Mouse (Mus musculus): Measurements from ENCODE around the gene Cfhr2.
"Not testable (repeated sequence)": the region's sequence is repeated elsewhere in the genome, so short reads cannot be mapped to it uniquely, and the experiment has no call there.

The Cfhr2 gene

DNA sequence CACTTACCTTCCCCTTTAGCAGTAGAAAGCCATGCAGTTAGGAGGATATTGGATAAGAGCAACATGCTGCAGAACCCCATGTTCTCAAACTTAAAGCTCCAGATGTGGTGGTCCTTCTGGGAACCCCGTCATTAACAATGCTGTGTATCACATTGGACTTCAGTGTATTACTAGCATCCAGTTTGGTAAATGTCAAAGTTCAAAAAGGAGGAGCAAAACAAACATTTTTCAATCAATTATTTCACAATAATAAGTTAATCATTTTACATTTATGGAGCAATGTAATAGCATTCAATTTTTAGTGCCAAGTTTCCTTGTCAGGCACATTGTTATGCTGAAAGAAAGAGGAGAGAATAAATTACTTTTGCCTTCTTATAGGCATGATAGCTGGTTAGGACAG, at the start of gene Cfhr2:
Cfhr2 (minus strand) TSS at position 155 of the 400 bp plus-strand sequence.
- no peak for DNase-seq (ENCODE audit: low spot score in 2 of 2)

DNA sequence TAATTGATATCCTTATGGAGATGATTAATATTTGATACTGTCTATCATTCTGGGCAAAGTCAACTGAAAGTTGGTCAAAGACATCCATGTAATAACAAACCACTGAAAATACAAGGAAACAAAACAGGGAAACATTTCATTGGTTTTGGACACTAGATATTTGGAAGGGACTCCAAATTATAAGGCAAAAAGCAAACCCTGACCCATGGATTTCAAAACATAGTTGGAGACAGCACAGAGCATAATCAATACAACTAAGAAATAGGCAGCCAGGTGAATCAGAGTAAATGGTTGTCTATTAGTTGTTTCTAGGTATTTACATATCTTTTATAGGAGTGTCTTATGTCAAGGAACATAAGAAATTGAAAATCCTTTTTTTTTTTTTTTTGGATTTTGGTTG, 5.2 kb upstream of the Cfhr2 start:
- DNase-seq (ENCODE audit: low spot score in 2 of 2): no peak

DNA sequence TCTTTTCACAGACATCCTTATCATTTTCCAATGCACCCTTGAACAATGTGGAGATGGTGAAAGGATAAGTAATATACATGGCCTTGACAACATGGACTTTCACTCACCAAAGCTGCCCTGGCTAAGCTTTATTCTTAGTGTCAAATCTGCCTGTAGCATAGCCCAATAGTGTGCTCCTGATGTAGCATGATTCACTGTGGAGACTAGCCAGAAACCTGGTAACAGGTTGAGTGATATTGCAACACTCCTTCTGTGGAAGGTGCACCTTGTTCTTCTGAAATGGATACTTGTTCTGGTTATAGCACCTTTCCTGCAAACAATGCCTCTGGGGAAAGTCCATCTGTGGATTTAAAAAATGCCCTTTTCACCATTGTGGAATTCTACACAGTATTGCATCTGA, 1.7 kb upstream of the Cfhr2 start:
- DNase-seq (ENCODE audit: low spot score in 2 of 2): no peak

DNA sequence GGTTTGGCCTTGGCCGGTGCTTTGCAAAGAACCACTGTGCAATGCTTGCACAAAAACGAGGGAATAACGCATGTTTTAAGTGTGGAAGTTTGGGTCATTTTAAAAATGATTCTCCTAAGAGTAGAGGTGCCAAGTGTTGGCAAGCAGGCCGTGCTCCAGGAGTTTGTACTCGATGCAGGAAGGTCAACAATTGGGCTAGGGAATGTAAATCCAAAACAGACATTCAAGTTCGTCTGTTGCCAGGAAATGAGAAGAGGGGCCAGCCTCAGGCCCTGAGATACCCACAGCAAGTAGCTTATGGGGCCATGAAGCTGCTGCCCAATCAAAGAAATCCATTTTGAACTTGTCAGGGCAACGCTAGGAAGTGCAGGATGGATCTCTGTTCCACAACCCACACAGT, 18.8 kb downstream of the Cfhr2 start:
- DNase-seq (ENCODE audit: low spot score in 2 of 2): no peak

DNA sequence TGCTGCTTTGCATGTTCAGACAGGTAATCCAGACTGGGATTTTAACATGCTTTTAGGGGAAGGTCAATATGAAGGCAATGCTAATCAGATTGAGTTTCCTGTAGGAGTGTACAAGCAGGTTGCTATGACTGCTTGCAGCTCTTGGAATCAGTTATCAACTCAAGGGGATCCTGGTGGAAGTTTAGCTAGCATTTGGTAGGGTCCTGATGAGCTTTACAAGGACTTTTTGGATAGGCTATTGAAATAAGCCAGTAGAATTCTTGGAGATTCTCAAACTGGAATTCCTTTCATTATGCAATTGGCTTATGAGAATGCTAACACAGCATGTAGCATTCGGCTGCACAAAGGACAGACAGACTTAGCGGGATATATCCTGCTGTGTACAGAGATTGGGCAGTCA, 19.2 kb downstream of the Cfhr2 start:
- DNase-seq (ENCODE audit: low spot score in 2 of 2): no peak

DNA sequence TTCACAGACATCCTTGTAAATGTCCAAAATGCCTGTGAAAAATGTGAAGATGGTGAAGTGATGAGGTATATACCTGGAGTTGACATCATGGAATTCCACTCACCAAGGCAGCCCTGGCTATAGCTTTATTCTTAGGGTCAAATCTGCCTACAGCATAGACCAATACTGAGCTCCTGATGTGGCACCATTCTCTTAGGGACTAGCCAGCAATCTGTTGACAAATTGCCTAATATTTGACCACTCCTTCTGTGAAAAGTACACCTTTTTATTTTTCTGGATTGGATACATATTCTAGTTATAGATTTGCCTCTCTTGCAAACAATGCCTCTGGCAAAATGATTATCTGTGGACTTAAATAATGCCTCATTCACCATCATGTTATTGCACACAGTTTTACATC, 49.9 kb downstream of the Cfhr2 start:
- DNase-seq (ENCODE audit: low spot score in 2 of 2): no peak

DNA sequence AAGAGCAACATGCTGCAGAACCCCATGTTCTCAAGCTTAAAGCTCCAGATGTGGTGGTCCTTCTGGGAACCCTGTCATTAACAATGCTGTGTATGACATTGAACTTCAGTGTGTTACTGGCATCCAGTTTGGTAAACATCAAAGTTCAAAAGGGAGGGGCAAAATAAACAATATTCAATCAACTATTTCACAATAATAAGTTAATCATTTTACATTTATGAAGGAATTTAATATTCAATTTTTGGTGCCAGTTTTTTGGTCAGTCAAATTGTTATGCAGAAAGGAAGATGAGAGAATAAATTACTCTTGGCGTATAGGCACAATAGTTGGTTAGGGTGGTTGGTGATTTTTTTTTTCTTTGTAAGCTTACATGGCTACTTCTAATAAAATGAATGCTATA, 77.4 kb downstream of the Cfhr2 start, which contains the start of gene Gm4788:
Gm4788 (minus strand) TSS at position 101 of the 400 bp plus-strand sequence.
- DNase-seq (ENCODE audit: low spot score in 2 of 2): no peak

DNA sequence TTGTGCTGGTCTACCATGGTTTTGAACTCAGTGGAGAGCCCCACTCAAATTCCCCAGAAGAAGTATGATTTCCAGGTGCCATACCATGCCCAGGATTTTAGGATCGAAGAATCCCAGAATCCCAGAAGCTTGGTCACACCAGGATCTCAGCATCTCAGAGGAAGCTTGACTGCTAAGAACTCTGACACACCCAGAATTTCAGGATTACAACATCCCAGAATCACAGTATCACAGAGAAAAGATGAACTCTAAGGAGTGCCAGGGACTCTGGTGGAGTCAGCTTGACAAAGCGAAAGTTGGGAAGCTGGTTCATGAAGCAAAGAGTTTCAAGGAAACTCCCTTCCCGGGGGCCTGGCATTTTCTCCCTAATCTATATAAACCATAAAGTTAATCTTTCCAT, 88.6 kb downstream of the Cfhr2 start:
- DNase-seq (ENCODE audit: low spot score in 2 of 2): not testable (repeated sequence)

Data from spleen, postnatal 4 days (tissue).